Mouse (Mus musculus) adrenal gland, adult 2 months (tissue): ENCODE results near the gene Thsd4. TPM values are rescaled to one million over a fixed set of nuclear protein-coding genes. Genes with fewer than 3 reads are reported as not detected.
"Not testable (repeated sequence)": the region's sequence is repeated elsewhere in the genome, so short reads cannot be mapped to it uniquely, and the experiment has no call there.

ENCODE experiments used
- DNase-seq: peaks from one replicate; pipeline ENCODE4 v3.0.0; 2021
- polyA plus RNA-seq: library from polyadenylated mRNA; depleted of rRNA; stranded (reverse); fragments of >200 nt; gene quantifications from 2 replicates; pipeline ENCODE4 v1.2.3, GENCODE M21; 2012
- total RNA-seq, 2 experiments: library from RNA; stranded (reverse); gene quantifications; 2 replicates each; pipeline ENCODE4 v1.2.3; 2021

Gene Thsd4
- total and polyA plus RNA-seq, 3 experiments: 2.4 to 5.0 (median 3.7) TPM

- DNase-seq: no peak
Measured at GRCm38 (mm10) chr9:60308182-60308581, 213.7 kb downstream of the Thsd4 start.

DNA sequence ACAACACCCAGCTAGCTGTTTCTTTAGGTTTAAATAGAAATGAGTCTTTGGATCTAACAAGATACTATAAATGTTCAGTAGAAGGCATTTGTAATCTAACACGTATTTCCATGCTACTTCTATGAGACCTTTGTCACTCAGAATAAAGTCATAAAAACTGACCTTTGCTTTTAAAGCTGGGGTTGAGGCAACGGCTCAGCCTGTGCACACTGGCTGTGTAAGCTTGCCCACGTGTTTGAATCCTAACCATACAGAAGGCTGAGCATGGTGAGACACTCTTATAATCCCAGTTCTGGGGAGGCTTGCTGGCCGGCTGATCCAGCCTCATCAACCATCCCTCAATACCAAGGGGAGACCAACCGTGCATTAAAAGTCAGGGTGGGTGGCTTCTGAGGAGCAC is 214.4 kb downstream of the Thsd4 start:
- DNase-seq: no peak

DNA sequence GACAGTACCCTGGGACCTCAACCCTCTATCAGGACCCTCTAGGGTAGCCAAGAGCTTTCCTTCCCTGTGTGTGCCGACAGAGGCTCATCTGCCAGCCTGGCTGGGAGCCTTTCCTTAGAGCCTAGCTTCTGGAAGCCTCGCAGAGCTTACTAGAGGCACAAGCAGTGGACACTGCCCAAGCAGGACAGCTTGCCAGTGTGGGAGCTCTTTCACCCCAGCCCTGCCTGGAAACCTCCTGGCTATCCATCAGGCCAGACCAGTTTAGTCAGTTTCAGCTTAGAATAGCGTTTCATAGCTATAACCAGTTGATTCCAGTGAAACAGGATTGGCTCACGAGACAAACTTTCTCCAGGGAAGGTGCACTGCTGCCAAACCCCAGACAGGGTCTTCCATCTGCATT is 215.6 kb downstream of the Thsd4 start:
- no peak for DNase-seq

- peak; percentile 54 for DNase-seq
Measured at GRCm38 (mm10) chr9:60305204-60305840, 216.5 kb downstream of the Thsd4 start.

- no peak for DNase-seq
Measured at GRCm38 (mm10) chr9:60296276-60296675, 225.6 kb downstream of the Thsd4 start.

DNA sequence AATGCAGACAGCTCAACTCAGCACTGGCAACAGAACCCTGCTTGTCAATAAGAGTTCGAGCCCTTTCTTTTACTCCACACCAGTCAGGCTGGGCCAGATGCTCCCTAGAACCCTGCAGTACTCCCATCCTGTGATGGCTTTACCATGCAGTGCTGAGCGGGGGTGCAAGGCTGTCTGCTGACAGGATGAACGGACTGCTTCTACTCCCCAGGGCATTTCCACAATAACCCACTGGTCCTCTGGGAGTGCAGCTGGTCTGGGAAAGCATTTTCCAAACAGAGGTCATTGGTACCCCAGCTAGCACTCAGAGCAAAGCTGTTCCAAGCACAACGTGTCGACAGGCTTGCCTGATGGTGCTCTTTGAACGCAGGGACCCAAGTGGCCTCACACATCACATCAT is 226.6 kb downstream of the Thsd4 start:
- no peak for DNase-seq

DNA sequence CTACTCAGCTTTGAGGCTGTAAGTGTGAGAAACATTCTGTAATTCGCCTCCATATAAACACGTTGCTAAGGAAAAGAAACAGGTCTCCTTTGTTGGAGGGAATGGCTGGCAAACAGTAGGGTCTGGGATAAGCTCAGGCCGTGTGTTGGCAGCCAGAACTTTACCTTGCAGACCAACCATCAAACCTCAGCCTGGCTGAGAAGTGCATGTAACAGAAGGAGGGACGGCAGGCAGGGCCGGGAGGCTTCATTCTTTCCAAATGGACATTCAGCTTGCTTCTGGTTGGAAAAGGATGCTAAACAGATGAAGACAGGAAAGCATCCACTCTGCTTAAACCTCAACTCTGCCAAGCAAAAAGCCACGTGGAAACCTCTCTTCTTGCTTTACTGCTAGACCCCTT is 228.7 kb downstream of the Thsd4 start:
- no peak for DNase-seq

- DNase-seq: no peak
Measured at GRCm38 (mm10) chr9:60290780-60291179, 231.1 kb downstream of the Thsd4 start.

DNA sequence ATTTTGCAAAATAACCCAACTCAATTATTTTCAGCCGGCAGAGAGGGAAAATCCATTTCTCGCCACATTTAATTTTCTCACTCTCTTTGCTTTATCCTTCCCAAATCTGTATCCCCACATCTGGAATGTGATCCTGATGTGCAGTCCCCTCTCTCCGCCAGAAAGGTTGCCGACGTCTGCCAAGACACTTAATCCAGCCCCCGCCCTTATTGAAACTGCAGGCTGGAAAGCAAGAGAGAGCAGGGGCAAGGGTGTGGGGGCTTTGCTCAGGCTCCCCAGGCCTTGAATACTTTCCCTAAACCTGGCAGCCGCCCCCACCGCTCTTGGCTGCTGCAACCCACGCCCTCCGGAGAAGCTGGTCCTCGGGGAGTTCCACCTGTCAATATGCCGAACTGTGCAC is 233.1 kb downstream of the Thsd4 start:
- no peak for DNase-seq

DNA sequence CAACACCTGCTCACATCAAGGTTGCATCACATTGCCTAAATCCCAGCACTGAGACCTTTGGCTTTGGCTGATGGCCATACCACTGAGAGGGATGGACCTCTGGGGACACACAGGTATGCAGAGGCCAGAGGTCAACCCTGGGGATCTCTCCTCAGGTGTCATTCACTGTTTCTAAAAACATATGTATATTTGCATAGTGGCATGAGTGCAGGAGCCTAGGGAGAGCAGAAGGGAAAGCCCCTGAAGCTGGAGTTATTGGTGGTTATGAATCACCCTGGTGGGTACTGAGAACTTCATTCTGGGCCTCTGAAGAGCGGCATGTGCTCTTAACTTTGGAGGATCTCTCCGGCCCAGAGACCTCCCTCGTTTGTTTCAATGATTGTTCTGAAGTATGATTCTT is 235.5 kb downstream of the Thsd4 start:
- no peak for DNase-seq

GRCm38 (mm10) chr9:60285047-60285462 is 236.8 kb downstream of the Thsd4 start:
- DNase-seq: no peak

DNA sequence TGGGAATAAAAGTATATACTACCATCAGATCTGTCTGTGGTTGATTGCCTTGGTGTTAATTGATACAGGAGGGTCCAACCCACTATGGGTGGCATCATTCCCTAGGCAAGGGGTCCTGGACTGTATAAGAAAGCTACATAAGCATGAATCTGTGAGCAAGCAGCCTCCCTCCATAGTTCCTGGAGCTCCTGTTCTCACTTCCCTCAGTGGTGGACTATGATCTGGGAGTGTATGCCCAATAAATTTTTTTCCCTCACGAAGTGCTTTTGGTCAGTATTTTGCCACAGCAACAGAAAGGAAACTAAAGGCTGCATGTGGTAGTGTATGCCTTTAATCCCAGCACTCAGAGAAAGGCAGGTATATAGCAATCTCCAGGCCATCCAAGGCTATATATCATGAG is 237.5 kb downstream of the Thsd4 start:
- DNase-seq: no peak

DNA sequence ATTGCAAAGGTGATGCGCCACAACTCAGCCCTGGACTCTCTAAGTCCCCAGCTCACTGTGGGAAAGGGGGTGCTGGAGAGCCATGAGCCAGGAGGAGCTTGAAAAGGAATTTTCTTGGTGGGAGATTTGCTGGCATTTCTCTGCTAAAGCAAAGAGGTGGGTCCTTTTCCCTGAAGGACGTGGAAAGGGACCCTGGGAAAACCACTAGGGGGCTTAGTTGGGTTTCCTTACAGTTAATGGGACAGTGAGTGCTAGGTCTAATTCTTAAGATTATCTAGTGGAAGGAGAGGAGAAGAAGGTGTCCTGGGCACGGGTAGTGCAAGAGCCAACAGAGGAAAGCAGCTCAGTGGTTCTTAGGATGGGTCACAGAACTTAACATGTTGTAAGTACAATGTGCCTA is 238.3 kb downstream of the Thsd4 start:
- DNase-seq: no peak

- no peak for DNase-seq
Measured at GRCm38 (mm10) chr9:60281281-60281680, 240.6 kb downstream of the Thsd4 start.

DNA sequence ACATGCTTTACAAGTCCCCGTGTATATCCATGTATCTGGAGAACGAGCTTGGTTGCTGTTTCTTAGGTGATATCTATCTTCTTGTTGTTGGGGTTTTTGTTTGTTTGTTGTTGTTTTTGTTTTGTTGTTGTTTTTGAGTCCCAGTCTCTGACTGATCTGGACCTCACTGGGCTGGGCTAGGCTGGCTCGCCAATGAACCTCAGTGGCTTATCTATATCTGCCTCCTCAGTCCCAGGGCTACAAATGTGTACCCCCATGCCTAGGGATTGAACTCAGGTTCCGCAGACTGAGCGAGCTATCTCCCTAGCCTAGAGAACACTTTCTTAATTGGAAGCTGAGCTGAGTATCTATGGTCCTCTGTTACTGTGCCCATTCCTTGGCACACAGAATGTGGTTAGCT is 241.1 kb downstream of the Thsd4 start:
- DNase-seq: no peak

DNA sequence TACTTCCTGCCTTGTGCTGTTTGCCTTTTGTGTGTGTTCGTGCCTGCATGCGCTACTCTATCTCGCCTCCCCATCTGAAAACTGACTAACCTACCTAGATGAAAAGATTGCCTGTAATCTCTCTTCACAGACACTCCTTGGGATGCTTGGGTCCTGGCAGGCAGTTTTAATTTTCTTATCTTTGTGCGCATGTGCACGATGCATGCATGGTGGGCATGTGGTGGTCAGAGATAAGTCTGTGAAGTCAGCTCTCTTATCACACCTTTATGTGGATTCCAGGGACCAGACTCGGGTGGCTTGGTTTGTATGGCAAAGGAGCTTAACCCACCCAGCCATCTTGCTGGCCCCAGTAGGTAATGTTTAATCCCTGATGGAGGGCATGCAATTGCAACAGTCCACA is 242.3 kb downstream of the Thsd4 start:
- no peak for DNase-seq

DNA sequence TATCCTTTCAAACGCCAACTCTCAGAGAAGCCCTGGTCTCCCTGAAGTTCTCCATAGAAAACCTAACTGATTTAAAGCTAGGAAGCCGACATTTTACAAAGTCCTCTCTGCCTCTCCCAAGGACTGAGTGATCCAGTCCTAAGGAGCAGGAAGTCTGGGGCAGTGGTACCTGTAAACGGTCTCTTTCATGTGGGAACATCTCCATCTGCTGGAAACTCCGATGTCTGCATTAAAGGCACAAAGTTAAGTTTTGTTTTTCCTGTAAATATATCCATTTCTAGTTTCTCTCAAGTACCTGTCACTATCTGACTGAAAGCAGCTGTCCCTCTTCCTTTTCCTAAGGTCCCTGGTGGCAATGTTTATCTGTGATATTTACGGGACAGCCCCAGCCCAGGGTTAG is 245.5 kb downstream of the Thsd4 start:
- DNase-seq: peak; percentile 21

DNA sequence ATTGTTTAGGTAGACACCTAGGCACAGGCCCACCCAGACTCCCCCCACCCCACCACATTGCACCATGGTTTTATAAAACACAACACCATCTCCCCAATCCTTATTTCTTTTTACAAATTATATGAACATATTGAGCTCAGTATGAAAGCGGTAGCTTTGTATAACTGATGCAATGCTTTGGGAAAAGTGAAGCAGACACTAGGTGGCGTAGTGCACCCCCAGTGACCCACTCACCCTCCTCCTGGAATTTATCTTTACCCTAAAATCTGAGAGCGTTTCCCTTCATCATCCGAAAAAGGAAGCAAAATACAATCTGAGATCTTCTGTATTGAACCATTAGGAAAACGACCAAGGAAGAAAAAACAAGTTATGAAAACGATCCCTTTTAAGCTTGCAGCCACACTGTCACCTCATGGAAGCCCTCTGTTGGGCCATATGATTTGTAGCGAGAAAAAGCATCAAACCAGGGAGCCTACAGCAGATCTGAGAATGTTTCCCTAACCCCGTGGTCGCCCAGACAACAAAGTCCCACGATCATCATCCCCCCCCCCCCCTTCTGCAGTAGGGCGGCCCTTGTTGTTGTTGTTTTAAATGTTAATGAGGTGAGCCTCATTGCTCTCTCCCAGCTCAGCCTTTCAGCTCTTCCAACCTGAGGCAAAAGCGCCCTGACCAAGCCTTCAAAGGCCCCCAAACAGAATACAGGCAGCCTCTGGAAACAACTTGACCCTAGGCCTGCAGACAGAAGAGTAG is 246.3 kb downstream of the Thsd4 start:
- peak; percentile 26 for DNase-seq

GRCm38 (mm10) chr9:60274503-60274902 is 247.3 kb downstream of the Thsd4 start:
- no peak for DNase-seq

- DNase-seq: not testable (repeated sequence)
Measured at GRCm38 (mm10) chr9:60272345-60272744, 249.5 kb downstream of the Thsd4 start.

DNA sequence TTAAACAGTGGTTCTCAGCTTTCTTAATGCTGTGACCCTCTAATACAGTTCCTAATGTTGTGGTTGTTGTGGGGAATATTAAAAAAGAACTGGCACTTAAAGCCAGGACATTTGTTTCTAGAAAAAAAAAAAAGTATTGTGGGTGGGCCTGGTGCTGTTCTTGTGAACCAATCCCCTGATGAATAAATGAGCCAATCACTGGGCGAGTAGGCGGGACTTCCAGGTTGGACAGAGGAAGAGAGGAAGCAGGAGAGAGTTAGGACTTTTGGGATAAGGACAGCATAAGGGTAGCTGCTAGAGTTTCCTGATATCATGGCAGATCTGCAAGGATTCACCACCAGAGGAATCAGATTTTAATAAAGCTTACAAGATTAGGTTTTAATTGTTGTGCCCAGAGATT is 249.9 kb downstream of the Thsd4 start:
- no peak for DNase-seq

- DNase-seq: no peak
Measured at GRCm38 (mm10) chr9:60269807-60270206, 252.0 kb downstream of the Thsd4 start.

DNA sequence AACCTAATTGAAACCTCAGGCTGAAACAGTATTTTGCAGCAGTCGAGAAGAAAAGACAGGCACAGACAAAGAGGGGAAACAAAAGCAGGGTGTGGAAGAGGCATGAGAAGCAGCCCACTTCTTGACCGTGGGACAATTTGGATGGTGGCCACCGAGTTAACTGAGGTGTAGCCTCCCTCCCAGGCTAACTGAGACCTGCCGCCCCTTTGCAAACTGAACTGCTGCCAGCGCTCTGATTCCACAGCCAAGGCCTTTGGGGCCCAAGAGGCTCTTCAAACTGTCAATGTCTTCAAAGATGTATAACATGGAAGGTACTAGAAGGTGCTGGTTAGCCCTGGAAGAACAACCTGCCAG is 254.6 kb downstream of the Thsd4 start:
- no peak for DNase-seq
